Mouse (Mus musculus) 3134 (cell line): ENCODE data around the gene Zhx3.

Source experiments
- DNase-seq: peaks from one replicate; pipeline ENCODE4 v3.0.0-alpha.2; 2011; ENCODE audit warnings: low spot score; ENCODE audit not compliant: insufficient read length; ENCODE audit errors: extremely low read depth

The Zhx3 gene

GRCm38 (mm10) chr2:160872890-160873382 lies at the start of gene Zhx3:
Zhx3 (minus strand) TSS chr2:160872998.
- peak; percentile 93 for DNase-seq

GRCm38 (mm10) chr2:160921285-160921684 lies 48.5 kb upstream of the Zhx3 start:
- no peak for DNase-seq

GRCm38 (mm10) chr2:160918930-160919215 lies 46.1 kb upstream of the Zhx3 start:
- no peak for DNase-seq

GRCm38 (mm10) chr2:160918154-160918929 lies 45.5 kb upstream of the Zhx3 start:
- DNase-seq = no peak

- DNase-seq = no peak
These were observed 44.5 kb upstream of the Zhx3 start for GRCm38 (mm10) chr2:160917313-160917712.

- DNase-seq = no peak
These were observed 43.9 kb upstream of the Zhx3 start for GRCm38 (mm10) chr2:160916714-160917113.

- DNase-seq = no peak
These were observed 43.2 kb upstream of the Zhx3 start for GRCm38 (mm10) chr2:160915821-160916610.

GRCm38 (mm10) chr2:160914656-160915055 lies 41.9 kb upstream of the Zhx3 start:
- no peak for DNase-seq

GRCm38 (mm10) chr2:160912231-160912671 lies 39.5 kb upstream of the Zhx3 start, which contains the start of gene Emilin3:
Emilin3 (minus strand) TSS chr2:160912328.
- DNase-seq = no peak

- no peak for DNase-seq
These were observed 38.9 kb upstream of the Zhx3 start for GRCm38 (mm10) chr2:160911558-160912201.

- DNase-seq = no peak
These were observed 37.8 kb upstream of the Zhx3 start for GRCm38 (mm10) chr2:160910633-160911032.

GRCm38 (mm10) chr2:160908607-160909006 lies 35.8 kb upstream of the Zhx3 start:
- DNase-seq = no peak

- DNase-seq = no peak
These were observed 33.3 kb upstream of the Zhx3 start for GRCm38 (mm10) chr2:160906101-160906500.

- no peak for DNase-seq
These were observed 32.5 kb upstream of the Zhx3 start for GRCm38 (mm10) chr2:160905301-160905700.

GRCm38 (mm10) chr2:160901656-160902412 lies 29.0 kb upstream of the Zhx3 start:
- DNase-seq = no peak

- no peak for DNase-seq
These were observed 18.9 kb upstream of the Zhx3 start for GRCm38 (mm10) chr2:160891697-160892096.

GRCm38 (mm10) chr2:160891045-160891444 lies 18.2 kb upstream of the Zhx3 start:
- DNase-seq = no peak

- DNase-seq = no peak
These were observed 15.1 kb upstream of the Zhx3 start for GRCm38 (mm10) chr2:160887859-160888258.

- no peak for DNase-seq
These were observed 14.5 kb upstream of the Zhx3 start for GRCm38 (mm10) chr2:160887284-160887683.

GRCm38 (mm10) chr2:160886221-160886620 lies 13.4 kb upstream of the Zhx3 start:
- DNase-seq = no peak

- peak; percentile 53 for DNase-seq
These were observed 12.0 kb upstream of the Zhx3 start for GRCm38 (mm10) chr2:160884830-160885229.
